ENCODE assay signal across 17 mouse cellular contexts in the genomic region with DNA sequence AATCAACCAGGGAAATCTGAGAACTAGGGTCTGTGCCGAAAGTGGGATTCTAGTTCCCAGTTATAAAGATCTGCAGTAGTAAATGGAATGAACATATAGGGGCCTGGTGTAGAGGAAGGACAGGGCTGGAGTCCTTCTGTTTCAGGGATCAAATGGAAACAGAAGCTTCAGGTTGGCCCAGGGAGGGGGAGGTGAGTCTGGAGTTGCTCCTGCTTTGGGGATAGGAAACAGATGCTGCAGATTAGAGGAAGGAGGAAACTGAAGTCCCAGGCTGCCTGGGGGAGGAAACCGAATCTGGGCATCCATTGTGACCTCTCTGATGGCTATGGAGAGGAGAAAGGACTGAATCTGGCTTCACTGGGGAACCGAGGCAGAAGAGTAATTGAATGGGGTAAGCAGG. TPM values are rescaled to one million over a fixed set of nuclear protein-coding genes. Genes with fewer than 3 reads are reported as not detected.
DNase-seq lines count a peak whose midpoint lies in the region; ATAC-seq lines count a peak whose summit lies in the region.
"Had no signal": no experiment of that assay in that cellular context is flagged by ENCODE, and none has a peak within 500 bp of the region (broad histone marks: within the 10 kb centered on the region; RNA-seq: fewer than 3 reads in every experiment).

No protein-coding gene starts in this region.

- H3K4me3 ChIP-seq in kidney, embryonic 15.5 days (replicated peaks): no peak overlapping the region
- no peak overlapping the region for H3K4me3 ChIP-seq in embryonic facial prominence, embryonic 13.5 days
- H3K4me3 ChIP-seq: hindbrain, embryonic 10.5 days; intestine, embryonic 15.5 days; liver, embryonic 13.5 days; midbrain, embryonic 10.5 days; stomach, embryonic 15.5 days had no signal

- ATAC-seq in kidney, embryonic 15.5 days (replicated peaks; ENCODE audit: low FRiP score): no peak; the same call in 1 of the 2 replicates
- ATAC-seq in embryonic facial prominence, embryonic 13.5 days (ENCODE audit: insufficient number of reproducible peaks, insufficient read depth, low FRiP score, low TSS enrichment, low read depth): no peak
- 0 out of 2 replicates have a peak, but pooled peaks have one; percentile 26 for ATAC-seq in megakaryocyte progenitor cell, adult 5-6 weeks (replicated peaks; ENCODE audit: poor library complexity)
- ATAC-seq: intestine, embryonic 15.5 days; lung, postnatal 0 days had no signal

- no peak overlapping the region for H3K9ac ChIP-seq in kidney, embryonic 15.5 days
- H3K9ac ChIP-seq in embryonic facial prominence, embryonic 13.5 days: no peak overlapping the region
- H3K9ac ChIP-seq: intestine, embryonic 15.5 days; liver, embryonic 13.5 days; stomach, embryonic 15.5 days had no signal

- H3K27me3 ChIP-seq in kidney, embryonic 15.5 days: no peaks in the 10 kb centered on the region
- no peaks in the 10 kb centered on the region for H3K27me3 ChIP-seq in embryonic facial prominence, embryonic 13.5 days
- H3K27me3 ChIP-seq: intestine, embryonic 15.5 days; liver, embryonic 13.5 days; stomach, embryonic 15.5 days had no signal

- no peaks in the 10 kb centered on the region for H3K36me3 ChIP-seq in kidney, embryonic 15.5 days
- no peaks in the 10 kb centered on the region for H3K36me3 ChIP-seq in embryonic facial prominence, embryonic 13.5 days
- H3K36me3 ChIP-seq: hindbrain, embryonic 10.5 days; intestine, embryonic 15.5 days; liver, embryonic 13.5 days; midbrain, embryonic 10.5 days; stomach, embryonic 15.5 days had no signal

- DNase-seq in kidney, postnatal 14 days: peak; percentile 17
- DNase-seq in embryo, embryonic 10.5 days (ENCODE audit: low spot score): peak; percentile 43
- DNase-seq in adrenal gland, postnatal 36 days: no peak
- DNase-seq in adipocyte (ENCODE audit: low spot score): no peak
- DNase-seq: cerebellum, postnatal 14 days; liver, embryonic 13.5 days; thymus, postnatal 14 days had no signal

- H3K27ac ChIP-seq in kidney, embryonic 15.5 days: no peak overlapping the region
- H3K27ac ChIP-seq in embryonic facial prominence, embryonic 13.5 days: peak overlapping the region; percentile 57
- H3K27ac ChIP-seq: hindbrain, embryonic 10.5 days; intestine, embryonic 15.5 days; liver, embryonic 13.5 days; midbrain, embryonic 10.5 days; stomach, embryonic 15.5 days had no signal

- H3K4me2 ChIP-seq in kidney, embryonic 15.5 days: no peak overlapping the region
- no peak overlapping the region for H3K4me2 ChIP-seq in embryonic facial prominence, embryonic 13.5 days
- H3K4me2 ChIP-seq: intestine, embryonic 15.5 days; liver, embryonic 13.5 days; stomach, embryonic 15.5 days had no signal

- 15% methylated on average over 3 of the region's 3 CpGs for WGBS in kidney, embryonic 15.5 days
- 8% methylated on average over 3 of the region's 3 CpGs for WGBS in embryonic facial prominence, embryonic 13.5 days

- peaks cover 8% of the 10 kb centered on the region for H3K4me1 ChIP-seq in kidney, embryonic 15.5 days
- peaks cover 22% of the 10 kb centered on the region for H3K4me1 ChIP-seq in embryonic facial prominence, embryonic 13.5 days
- H3K4me1 ChIP-seq: intestine, embryonic 15.5 days; stomach, embryonic 15.5 days had no signal

- H3K9me3 ChIP-seq in kidney, embryonic 15.5 days (replicated peaks): no peaks in the 10 kb centered on the region
- no peaks in the 10 kb centered on the region for H3K9me3 ChIP-seq in embryonic facial prominence, embryonic 13.5 days
- H3K9me3 ChIP-seq: hindbrain, embryonic 10.5 days; intestine, embryonic 15.5 days; liver, embryonic 13.5 days; midbrain, embryonic 10.5 days; stomach, embryonic 15.5 days had no signal

RNA-seq across cellular contexts. Expression of a gene that starts 11.1 kb away (rescaled TPM):
- polyA plus RNA-seq in kidney, embryonic 15.5 days (2015; fragmentation: Nextera tagmentation; extraction: Ambion mirVana): 8.8 and 9.2 TPM in 2 replicates
- polyA plus RNA-seq in embryonic facial prominence, embryonic 13.5 days (2015; fragmentation: Nextera tagmentation; extraction: Ambion mirVana): 9.2 and 10.0 TPM in 2 replicates
- total RNA-seq in megakaryocyte progenitor cell, adult 5-6 weeks (2015): 6.8 and 11.1 TPM in 2 replicates
- 8.1 and 12.6 TPM in 2 replicates for total RNA-seq in megakaryocyte progenitor cell, adult 5-6 weeks (2017)
- total RNA-seq in adrenal gland, postnatal 36 days (2021): 10 to 100 TPM; 54.2 to 78.7 TPM

RNA-seq across cellular contexts. Expression of a gene that starts 38.6 kb away (rescaled TPM):
- 1.3 and 2.1 TPM in 2 replicates for polyA plus RNA-seq in kidney, embryonic 15.5 days (2015; fragmentation: Nextera tagmentation; extraction: Ambion mirVana)
- 0.45 and 0.65 TPM in 2 replicates for polyA plus RNA-seq in embryonic facial prominence, embryonic 13.5 days (2015; fragmentation: Nextera tagmentation; extraction: Ambion mirVana)
- total RNA-seq in megakaryocyte progenitor cell, adult 5-6 weeks (2015): not detected in 2 replicates
- total RNA-seq in megakaryocyte progenitor cell, adult 5-6 weeks (2017): not detected in 2 replicates
- total RNA-seq in adrenal gland, postnatal 36 days (2021): 10 to 100 TPM; 21.0 to 38.8 TPM
- total RNA-seq: granulocyte monocyte progenitor cell, adult 5-6 weeks had no signal
- polyA plus RNA-seq: hindbrain, embryonic 10.5 days; liver, embryonic 13.5 days; midbrain, embryonic 10.5 days had no signal

RNA-seq across cellular contexts. Expression of a gene that starts 44.0 kb away (rescaled TPM):
- polyA plus RNA-seq in kidney, embryonic 15.5 days (2015; fragmentation: Nextera tagmentation; extraction: Ambion mirVana): not detected in 2 replicates
- not detected in 2 replicates for polyA plus RNA-seq in embryonic facial prominence, embryonic 13.5 days (2015; fragmentation: Nextera tagmentation; extraction: Ambion mirVana)
- total RNA-seq in megakaryocyte progenitor cell, adult 5-6 weeks (2015): not detected in 2 replicates
- total RNA-seq in megakaryocyte progenitor cell, adult 5-6 weeks (2017): not detected in 2 replicates
- under 1 TPM; 0.26 to 0.70 TPM for total RNA-seq in adrenal gland, postnatal 36 days (2021)
- total RNA-seq: granulocyte monocyte progenitor cell, adult 5-6 weeks had no signal
- polyA plus RNA-seq: brain, embryonic 14.5 days; hindbrain, embryonic 10.5 days; intestine, embryonic 15.5 days; liver, embryonic 13.5 days; lung, postnatal 0 days; midbrain, embryonic 10.5 days; stomach, embryonic 15.5 days had no signal

Comparison
In these comparisons a context has a peak if more than half of its experiments do, and no peak if none do; other contexts are left out.
1. DNase-seq: peak in kidney, postnatal 14 days (single experiment) and embryo, embryonic 10.5 days (single experiment); none in adrenal gland, postnatal 36 days (0 of 2) and adipocyte (single experiment).
2. RNA of a gene that starts 11.1 kb away (total RNA-seq): 54.2 to 78.7 TPM in adrenal gland, postnatal 36 days; 6.8 to 12.6 TPM in megakaryocyte progenitor cell, adult 5-6 weeks; every median in the first group is over 4 times any median in the second.
3. RNA of a gene that starts 38.6 kb away (total RNA-seq): 21.0 to 38.8 TPM in adrenal gland, postnatal 36 days; not detected in megakaryocyte progenitor cell, adult 5-6 weeks; every median in the first group is over 10 times any median in the second.